Mouse (Mus musculus) liver, embryonic 11.5 days (tissue): ENCODE data around the gene Thsd7a. TPM values are rescaled to one million over a fixed set of nuclear protein-coding genes. Genes with fewer than 3 reads are reported as not detected.

Source experiments
- ATAC-seq: fragments of 200-750 bp; cut with Nextera tagmentation; replicated peaks from 2 replicates; pipeline ENCODE4 v1.8.0; 2017; ENCODE audit warnings: moderate number of reproducible peaks, mild to moderate bottlenecking, moderate TSS enrichment, moderate library complexity; ENCODE audit not compliant: low FRiP score
- DNase-seq: peaks from one replicate; pipeline ENCODE4 v3.0.0-alpha.2; 2017; ENCODE audit warnings: low spot score
- H3K27ac ChIP-seq: fragments of 300-500 bp; sonication (generic); 2 replicates; pipeline ENCODE4 v1.5.1; 2014; ENCODE audit warnings: mild to moderate bottlenecking, low read depth, low read length, control low read depth
- H3K27me3 ChIP-seq: fragments of 300-500 bp; sonication (generic); replicated peaks from 2 replicates; pipeline ENCODE4 v1.6.1; 2014; ENCODE audit warnings: low read length, mixed read lengths; ENCODE audit not compliant: control insufficient read depth, insufficient read depth
- H3K36me3 ChIP-seq: fragments of 300-500 bp; sonication (generic); 2 replicates; pipeline ENCODE4 v1.6.1; 2014; ENCODE audit warnings: mild to moderate bottlenecking, low read length, moderate library complexity, mixed read lengths; ENCODE audit not compliant: control insufficient read depth, insufficient read depth
- H3K4me1 ChIP-seq: fragments of 300-500 bp; sonication (generic); replicated peaks from 2 replicates; pipeline ENCODE4 v1.6.1; 2014; ENCODE audit warnings: low read length, mixed read lengths; ENCODE audit not compliant: control insufficient read depth, insufficient read depth
- H3K4me2 ChIP-seq: fragments of 300-500 bp; sonication (generic); 2 replicates; pipeline ENCODE4 v1.6.1; 2014; ENCODE audit warnings: mild to moderate bottlenecking, control low read depth, moderate library complexity
- H3K4me3 ChIP-seq: fragments of 300-500 bp; sonication (generic); 2 replicates; pipeline ENCODE4 v1.5.1; 2014; ENCODE audit warnings: low read depth, low read length, control low read depth
- H3K9ac ChIP-seq: fragments of 300-500 bp; sonication (generic); 2 replicates; pipeline ENCODE4 v1.6.1; 2014; ENCODE audit warnings: low read depth, low read length, control low read depth
- H3K9me3 ChIP-seq: fragments of 300-500 bp; sonication (generic); 2 replicates; pipeline ENCODE4 v1.6.1; 2016; ENCODE audit warnings: low read length, inconsistent platforms, mixed read lengths; ENCODE audit not compliant: control insufficient read depth
- WGBS: fragments of 180-500 bp; shearing (Covaris S2); extraction: QIAGEN DNeasy Blood & Tissue Kit; methylation state at CpG from one replicate; pipeline ENCODE4 v1.1.7; 2014; 5-methylcytosine and 5-hydroxymethylcytosine counted together
- polyA plus RNA-seq: library from polyadenylated mRNA; unstranded; fragments of >200 nt; fragmentation: Nextera tagmentation; extraction: Ambion mirVana; gene quantifications from 2 replicates; pipeline ENCODE4 v1.2.1, GENCODE M21; 2014

Thsd7a gene
- polyA plus RNA-seq, 1 experiment from 2014 or later = 0.80 TPM

DNA sequence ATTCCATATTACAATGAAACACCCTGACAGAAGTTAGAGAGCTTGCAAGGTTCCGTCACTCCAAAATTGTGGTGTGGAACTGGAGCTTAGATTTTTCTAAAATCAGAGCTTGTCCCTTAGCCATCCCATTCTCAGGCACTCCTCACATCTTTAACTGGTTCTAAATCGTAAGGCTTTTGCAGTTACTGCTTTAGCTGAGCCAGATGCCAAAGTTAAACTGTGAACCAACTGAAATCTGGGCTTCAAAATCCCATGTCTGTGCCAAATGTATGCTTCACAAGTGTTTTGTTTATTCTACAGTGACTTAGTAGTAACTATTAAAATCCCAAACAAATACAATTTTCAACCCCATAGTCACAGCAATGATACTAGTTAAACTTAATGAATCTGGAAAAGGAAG is 242.3 kb downstream of the Thsd7a start:
- 80% methylated on average over 2 of the region's 2 CpGs for WGBS
- no peak overlapping the region for H3K4me3 ChIP-seq
- no peaks in the 10 kb centered on the region for H3K9me3 ChIP-seq
- H3K27ac ChIP-seq = no peak overlapping the region
- no peak for ATAC-seq
- no peak overlapping the region for H3K4me2 ChIP-seq
- no peaks in the 10 kb centered on the region for H3K36me3 ChIP-seq
- no peak for DNase-seq
- H3K9ac ChIP-seq = no peak overlapping the region
- H3K4me1 ChIP-seq = no peaks in the 10 kb centered on the region
- no peaks in the 10 kb centered on the region for H3K27me3 ChIP-seq

DNA sequence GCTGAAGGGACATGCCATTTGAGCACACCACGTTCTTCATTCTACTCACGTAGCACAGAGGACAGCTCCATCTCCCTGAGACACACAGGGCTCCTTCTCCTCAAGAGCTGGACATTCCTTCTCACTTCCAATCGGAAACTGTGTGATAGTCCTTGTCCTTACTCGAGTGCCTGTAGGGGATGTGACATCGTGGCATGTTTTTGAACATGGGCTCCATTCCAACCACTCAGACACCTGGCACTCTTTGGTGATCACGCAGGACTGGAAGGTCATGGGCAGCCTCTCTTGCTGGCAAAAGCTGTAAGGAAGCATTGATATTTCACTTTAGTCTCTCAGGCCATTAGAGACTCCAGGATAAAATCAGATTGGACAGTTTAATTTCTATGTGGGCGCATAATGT is 245.3 kb downstream of the Thsd7a start:
- H3K4me3 ChIP-seq = no peak overlapping the region
- H3K36me3 ChIP-seq = no peaks in the 10 kb centered on the region
- H3K4me1 ChIP-seq = no peaks in the 10 kb centered on the region
- 86% methylated on average over 7 of the region's 7 CpGs for WGBS
- no peak overlapping the region for H3K9ac ChIP-seq
- no peak overlapping the region for H3K4me2 ChIP-seq
- no peaks in the 10 kb centered on the region for H3K27me3 ChIP-seq
- H3K27ac ChIP-seq = no peak overlapping the region
- H3K9me3 ChIP-seq = no peaks in the 10 kb centered on the region
- ATAC-seq (no peak), DNase-seq (no peak)

DNA sequence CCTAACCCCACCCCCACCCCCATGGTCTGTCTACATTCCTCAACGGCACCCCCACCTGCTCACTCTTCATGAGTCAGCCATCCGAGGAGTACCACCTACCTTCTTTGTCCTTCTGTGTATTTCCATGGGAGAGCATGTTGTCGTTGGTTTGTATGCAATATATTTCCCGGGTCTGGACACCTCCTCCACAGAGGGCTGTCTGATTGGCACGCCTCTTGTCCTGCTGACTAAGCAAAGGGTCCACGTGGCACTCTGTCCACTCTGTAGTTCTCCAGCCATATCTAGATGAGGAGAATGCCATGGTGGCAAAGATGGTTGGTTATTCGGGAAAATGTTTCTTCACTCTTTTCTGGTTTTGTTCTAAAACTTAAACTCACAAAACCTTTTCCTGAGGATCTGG is 248.3 kb downstream of the Thsd7a start:
- 77% methylated on average over 7 of the region's 7 CpGs for WGBS
- Histone ChIP-seq H3K27me3 (no peaks in the 10 kb centered on the region), H3K4me2 (no peak overlapping the region), H3K9ac (no peak overlapping the region), H3K27ac (no peak overlapping the region), H3K36me3 (no peaks in the 10 kb centered on the region), H3K4me3 (no peak overlapping the region), H3K9me3 (no peaks in the 10 kb centered on the region), H3K4me1 (no peaks in the 10 kb centered on the region)
- DNase-seq (no peak), ATAC-seq (no peak)

DNA sequence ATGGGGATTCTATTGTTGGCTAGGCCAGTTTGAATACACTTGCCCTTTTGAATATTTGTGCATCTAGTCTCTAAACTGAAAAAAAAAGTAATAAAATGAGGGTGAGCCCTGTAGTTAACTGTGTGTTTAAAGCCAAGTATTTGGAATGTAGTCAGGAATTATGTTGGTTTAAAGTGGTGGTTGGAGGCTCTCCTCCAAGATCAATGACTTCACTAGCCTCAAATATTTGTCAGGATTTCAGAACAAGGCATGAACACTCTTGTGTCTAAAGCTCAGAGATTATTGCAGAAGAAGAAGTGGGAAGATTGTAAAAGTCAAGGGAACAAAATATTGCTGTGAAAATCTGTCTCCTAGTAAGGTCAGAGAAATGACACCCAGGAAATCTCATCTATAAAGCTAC is 249.3 kb downstream of the Thsd7a start:
- Histone ChIP-seq H3K36me3 (no peaks in the 10 kb centered on the region), H3K4me3 (no peak overlapping the region), H3K9me3 (no peaks in the 10 kb centered on the region), H3K9ac (no peak overlapping the region), H3K4me1 (no peaks in the 10 kb centered on the region), H3K27ac (no peak overlapping the region), H3K4me2 (no peak overlapping the region), H3K27me3 (no peaks in the 10 kb centered on the region)
- no peak for DNase-seq
- ATAC-seq = no peak

DNA sequence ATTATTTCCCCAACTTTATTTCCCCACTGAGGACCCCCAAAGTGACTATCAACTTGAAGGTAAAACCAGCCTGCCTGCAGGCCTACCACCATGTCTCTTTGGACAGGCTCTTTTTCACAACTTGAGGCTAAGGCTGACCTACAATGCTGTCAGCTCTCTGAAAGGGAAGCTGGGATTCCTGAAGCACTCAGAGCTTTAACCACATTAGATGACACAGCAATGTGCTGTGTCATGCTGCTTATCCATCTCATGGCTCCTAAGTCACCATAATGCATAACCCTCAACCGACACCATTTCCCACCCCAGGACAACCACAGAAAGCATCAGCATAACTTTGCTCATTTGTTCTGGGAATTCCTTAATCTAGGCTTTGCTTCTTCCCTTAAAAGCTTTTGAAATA is 255.6 kb downstream of the Thsd7a start:
- WGBS = 47% methylated on average over 1 of the region's 1 CpGs
- Histone ChIP-seq H3K27me3 (no peaks in the 10 kb centered on the region), H3K9ac (no peak overlapping the region), H3K36me3 (no peaks in the 10 kb centered on the region), H3K4me1 (no peaks in the 10 kb centered on the region), H3K4me3 (no peak overlapping the region), H3K27ac (no peak overlapping the region), H3K4me2 (no peak overlapping the region), H3K9me3 (no peaks in the 10 kb centered on the region)
- DNase-seq (no peak), ATAC-seq (0 out of 2 replicates have a peak, but pooled peaks have one; percentile 39)

DNA sequence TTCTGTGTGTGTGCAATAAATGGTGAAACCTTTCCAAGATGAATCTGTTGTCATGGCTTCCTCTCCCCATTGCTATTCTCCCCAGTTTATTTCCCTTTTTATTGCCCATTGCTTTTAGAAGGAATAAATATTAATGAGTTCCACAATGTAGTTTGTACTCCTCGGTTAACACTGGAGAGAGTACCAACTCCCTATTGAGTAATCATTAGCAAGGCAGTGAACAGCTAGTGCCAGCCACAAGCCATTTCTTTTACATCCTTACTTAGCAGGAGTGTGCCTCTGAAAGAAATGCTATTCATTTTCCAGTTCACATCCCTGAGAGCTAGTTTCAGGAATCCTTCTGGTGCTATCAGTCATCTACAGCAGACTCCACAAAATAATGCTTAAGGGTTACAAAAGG is 260.3 kb downstream of the Thsd7a start:
- Histone ChIP-seq H3K36me3 (no peaks in the 10 kb centered on the region), H3K4me2 (no peak overlapping the region), H3K27ac (no peak overlapping the region), H3K4me1 (no peaks in the 10 kb centered on the region), H3K4me3 (no peak overlapping the region), H3K27me3 (no peaks in the 10 kb centered on the region), H3K9ac (no peak overlapping the region), H3K9me3 (no peaks in the 10 kb centered on the region)
- DNase-seq (no peak), ATAC-seq (no peak)
- 84% methylated on average over 1 of the region's 1 CpGs for WGBS

DNA sequence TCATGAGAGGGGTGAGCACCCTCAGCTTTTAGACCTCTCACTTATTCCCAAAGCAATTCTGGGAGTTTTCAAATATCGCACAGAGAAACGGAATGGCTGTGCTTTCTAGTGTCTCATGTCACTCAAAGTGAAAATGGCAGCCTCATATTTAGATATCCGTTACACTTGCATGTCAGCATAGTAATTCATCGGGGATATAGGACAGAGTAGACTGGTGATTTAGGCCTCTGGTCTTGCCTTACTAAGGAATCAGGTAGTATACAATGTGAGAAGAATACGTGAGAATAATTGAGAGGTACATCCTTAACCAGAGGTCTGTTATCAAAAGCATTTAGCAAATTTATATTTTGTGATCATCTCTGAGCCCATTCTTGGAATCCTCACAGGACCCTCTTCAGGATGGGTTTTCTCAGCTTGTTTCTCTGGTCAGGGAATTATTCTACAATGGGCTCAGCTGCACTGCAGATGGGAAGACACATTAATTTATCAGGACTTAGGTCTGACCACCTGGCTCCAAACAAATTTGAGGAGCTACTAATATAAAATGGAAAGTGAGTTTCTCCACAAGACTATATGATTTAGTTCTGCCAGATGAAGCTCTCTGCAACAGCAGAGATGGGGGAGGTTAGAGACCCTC is 267.6 kb downstream of the Thsd7a start:
- Histone ChIP-seq H3K27ac (no peak overlapping the region), H3K9ac (no peak overlapping the region), H3K4me3 (no peak overlapping the region), H3K27me3 (no peaks in the 10 kb centered on the region), H3K4me1 (no peaks in the 10 kb centered on the region), H3K4me2 (no peak overlapping the region), H3K9me3 (no peaks in the 10 kb centered on the region), H3K36me3 (no peaks in the 10 kb centered on the region)
- 78% methylated on average over 5 of the region's 5 CpGs for WGBS
- ATAC-seq (no peak), DNase-seq (no peak)

DNA sequence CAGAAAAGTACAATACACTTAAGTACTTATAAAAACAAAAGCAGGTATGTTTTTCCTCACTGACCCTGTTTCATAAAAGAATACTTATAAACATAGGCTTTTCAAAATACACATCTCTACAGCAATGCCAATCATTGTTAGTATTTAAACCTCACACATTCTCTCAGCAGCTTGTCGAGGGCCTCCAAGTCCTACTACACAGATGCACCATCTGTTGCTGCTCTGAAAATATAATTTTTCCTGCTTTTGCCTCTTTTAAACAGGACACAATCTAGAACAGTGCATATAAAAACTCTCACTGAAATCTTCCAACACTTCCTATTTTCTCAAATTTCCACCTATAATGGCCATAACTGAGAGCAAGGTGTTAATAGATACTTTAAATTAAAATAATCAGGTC is 270.9 kb downstream of the Thsd7a start:
- Histone ChIP-seq H3K4me3 (no peak overlapping the region), H3K27me3 (no peaks in the 10 kb centered on the region), H3K36me3 (no peaks in the 10 kb centered on the region), H3K9ac (no peak overlapping the region), H3K4me1 (no peaks in the 10 kb centered on the region), H3K4me2 (no peak overlapping the region), H3K9me3 (no peaks in the 10 kb centered on the region), H3K27ac (no peak overlapping the region)
- ATAC-seq (no peak), DNase-seq (no peak)
- 69% methylated on average over 1 of the region's 1 CpGs for WGBS

DNA sequence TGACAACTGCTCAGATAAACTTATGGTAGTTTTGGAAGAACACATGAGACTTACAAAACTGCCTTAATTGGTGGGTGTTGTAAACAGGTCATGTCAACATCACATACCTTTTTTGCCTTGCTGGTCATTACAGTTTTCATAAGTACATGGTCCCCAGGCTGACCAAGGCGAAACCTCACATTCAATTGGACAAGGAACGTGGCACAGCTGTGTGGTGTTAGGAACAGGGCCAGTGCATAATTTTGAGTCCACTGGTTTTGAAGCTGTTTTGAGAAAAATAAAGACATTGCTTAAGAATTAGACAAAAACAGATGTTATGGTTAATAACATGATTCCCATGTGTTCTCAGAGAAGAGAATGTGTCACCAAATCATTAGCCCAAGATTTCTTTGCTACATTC is 278.3 kb downstream of the Thsd7a start:
- no peaks in the 10 kb centered on the region for H3K36me3 ChIP-seq
- H3K4me1 ChIP-seq = no peaks in the 10 kb centered on the region
- WGBS = 74% methylated on average over 2 of the region's 2 CpGs
- no peaks in the 10 kb centered on the region for H3K9me3 ChIP-seq
- no peak overlapping the region for H3K27ac ChIP-seq
- no peak overlapping the region for H3K4me2 ChIP-seq
- H3K4me3 ChIP-seq = no peak overlapping the region
- DNase-seq (no peak), ATAC-seq (no peak)
- H3K27me3 ChIP-seq = no peaks in the 10 kb centered on the region
- H3K9ac ChIP-seq = no peak overlapping the region
